ENCODE assay signal across 7 mouse cellular contexts in the genomic region with DNA sequence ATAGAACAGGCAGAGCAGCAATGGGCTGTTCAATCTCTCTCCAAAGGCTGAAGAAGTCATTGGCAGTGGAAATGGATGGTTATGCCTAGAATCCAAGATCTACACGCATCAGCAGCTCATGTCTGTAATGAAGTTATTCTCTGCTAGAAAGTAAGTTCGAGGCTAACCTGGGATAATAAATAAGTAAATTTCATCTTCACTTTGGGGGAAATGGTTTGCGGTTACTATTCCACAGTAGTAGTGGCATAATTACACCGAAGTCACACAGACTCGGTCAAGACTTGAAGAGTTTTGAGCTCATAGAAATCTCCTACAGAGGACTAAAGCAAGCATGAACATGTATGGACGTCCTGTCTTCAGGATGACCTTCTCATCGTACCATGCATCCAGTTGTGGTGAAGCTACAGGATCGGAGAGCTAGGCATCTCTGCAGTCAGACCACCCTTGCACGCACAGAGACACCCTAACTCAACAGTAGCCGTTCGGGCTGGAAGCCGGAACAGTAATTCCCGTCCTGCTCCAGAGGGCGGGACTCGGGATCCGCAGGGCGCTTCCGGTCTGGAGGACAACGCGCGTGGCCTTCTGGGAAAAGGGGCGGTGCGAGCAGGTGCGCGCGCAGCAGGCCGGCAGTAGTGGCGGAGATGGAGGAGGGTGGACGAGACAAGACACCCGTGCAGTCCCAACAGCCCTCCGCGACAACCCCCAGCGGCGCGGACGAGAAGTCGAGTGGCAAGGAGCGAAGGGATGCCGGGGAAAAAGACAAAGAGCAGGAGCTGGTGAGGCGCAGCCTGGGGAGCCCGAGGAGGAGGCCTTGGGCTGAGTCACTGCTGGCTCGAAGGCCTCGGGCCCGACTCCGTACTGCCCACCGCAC. TPM values are rescaled to one million over a fixed set of nuclear protein-coding genes. Genes with fewer than 3 reads are reported as not detected.
A peak's percentile ranks its signal among the peaks of the same experiment; 100 is the strongest.
DNase-seq lines count a peak whose midpoint lies in the region; ATAC-seq lines count a peak whose summit lies in the region.

A gene (plus strand): TSS at position 577 of the 871 bp plus-strand sequence.

- H3K27me3 ChIP-seq in embryonic facial prominence, embryonic 11.5 days (ENCODE audit: control insufficient read depth, insufficient read depth, low read length) = no peaks in the 10 kb centered on the region
- no peaks in the 10 kb centered on the region for H3K27me3 ChIP-seq in limb, embryonic 11.5 days (ENCODE audit: control insufficient read depth, insufficient read depth, low read length)
- no peaks in the 10 kb centered on the region for H3K27me3 ChIP-seq in midbrain, embryonic 14.5 days (ENCODE audit: control insufficient read depth, insufficient read depth, low read length)

- 2% methylated on average over 46 of the region's 46 CpGs for whole genome bisulfite sequencing in embryonic facial prominence, embryonic 11.5 days
- WGBS in limb, embryonic 11.5 days = 2% methylated on average over 46 of the region's 46 CpGs
- 2% methylated on average over 46 of the region's 46 CpGs for WGBS in midbrain, embryonic 14.5 days

- H3K27ac ChIP-seq in embryonic facial prominence, embryonic 11.5 days (replicated peaks; ENCODE audit: low read depth, low read length) = peak within 1 kb of the TSS; percentile 38; the same call in 1 of the 2 replicates
- H3K27ac ChIP-seq in limb, embryonic 11.5 days (replicated peaks; ENCODE audit: low read depth, low read length) = 0 out of 2 replicates have a peak within 1 kb of the TSS, but pooled peaks have one; percentile 42
- peak within 1 kb of the TSS; percentile 75 for H3K27ac ChIP-seq in midbrain, embryonic 14.5 days (replicated peaks; ENCODE audit: low read depth, low read length)

- peak within 1 kb of the TSS; percentile 76 for H3K4me2 ChIP-seq in embryonic facial prominence, embryonic 11.5 days (ENCODE audit: low read depth, low read length)
- H3K4me2 ChIP-seq in limb, embryonic 11.5 days (ENCODE audit: low read depth, severe bottlenecking) = peak within 1 kb of the TSS; percentile 78
- H3K4me2 ChIP-seq in midbrain, embryonic 14.5 days (ENCODE audit: low read length) = peak within 1 kb of the TSS; percentile 79

- peaks cover 2% of the 10 kb centered on the region; the same call in 1 of the 2 replicates for H3K36me3 ChIP-seq in embryonic facial prominence, embryonic 11.5 days (replicated peaks; ENCODE audit: control insufficient read depth, insufficient read depth, low read depth, low read length)
- H3K36me3 ChIP-seq in limb, embryonic 11.5 days (ENCODE audit: control insufficient read depth, insufficient read depth, low read length) = peaks cover 11% of the 10 kb centered on the region; the same call in 1 of the 2 replicates
- peaks cover 19% of the 10 kb centered on the region for H3K36me3 ChIP-seq in midbrain, embryonic 14.5 days (ENCODE audit: control insufficient read depth, insufficient read depth, low read length)

- peak; percentile 96 for ATAC-seq in embryonic facial prominence, embryonic 11.5 days (replicated peaks; ENCODE audit: insufficient number of reproducible peaks, low FRiP score, low TSS enrichment, low read depth)
- ATAC-seq in limb, embryonic 11.5 days (ENCODE audit: insufficient number of reproducible peaks, low FRiP score, low TSS enrichment, low read depth) = peak; percentile 93
- ATAC-seq in midbrain, embryonic 14.5 days (ENCODE audit: low FRiP score, low TSS enrichment) = peak; percentile 94

- H3K9ac ChIP-seq in embryonic facial prominence, embryonic 11.5 days (replicated peaks; ENCODE audit: low read length) = peak within 1 kb of the TSS; percentile 84
- H3K9ac ChIP-seq in limb, embryonic 11.5 days (ENCODE audit: low read length) = peak within 1 kb of the TSS; percentile 83
- peak within 1 kb of the TSS; percentile 78 for H3K9ac ChIP-seq in midbrain, embryonic 14.5 days (replicated peaks; ENCODE audit: low read length)

- no peaks in the 10 kb centered on the region; the same call in 1 of the 2 replicates for H3K4me1 ChIP-seq in embryonic facial prominence, embryonic 11.5 days (ENCODE audit: control insufficient read depth, insufficient read depth, low read length)
- peaks cover 7% of the 10 kb centered on the region; the same call in 1 of the 2 replicates for H3K4me1 ChIP-seq in limb, embryonic 11.5 days (ENCODE audit: control insufficient read depth, insufficient read depth, low read length)
- H3K4me1 ChIP-seq in midbrain, embryonic 14.5 days (ENCODE audit: control insufficient read depth, insufficient read depth, low read length) = peaks cover 13% of the 10 kb centered on the region

- peak within 1 kb of the TSS; percentile 94 for H3K4me3 ChIP-seq in embryonic facial prominence, embryonic 11.5 days (ENCODE audit: low read depth, low read length)
- H3K4me3 ChIP-seq in limb, embryonic 11.5 days (ENCODE audit: low read depth, low read length) = peak within 1 kb of the TSS; percentile 92
- H3K4me3 ChIP-seq in midbrain, embryonic 14.5 days (replicated peaks; ENCODE audit: low read depth, low read length) = peak within 1 kb of the TSS; percentile 72

- no peaks in the 10 kb centered on the region for H3K9me3 ChIP-seq in embryonic facial prominence, embryonic 11.5 days (replicated peaks; ENCODE audit: control insufficient read depth, low read length)
- no peaks in the 10 kb centered on the region for H3K9me3 ChIP-seq in limb, embryonic 11.5 days (ENCODE audit: control insufficient read depth, low read length)
- H3K9me3 ChIP-seq in midbrain, embryonic 14.5 days (ENCODE audit: control insufficient read depth, low read length) = no peaks in the 10 kb centered on the region

- peak; percentile 99 for DNase-seq in adrenal gland, postnatal 14 days
- DNase-seq in embryonic facial prominence, embryonic 11.5 days (ENCODE audit: low spot score) = peak; percentile 96
- peak; percentile 100 for DNase-seq in heart, adult 11 months
- DNase-seq in kidney, adult 18-20 months = peak; percentile 98
- DNase-seq in limb, embryonic 11.5 days (ENCODE audit: low spot score) = peak; percentile 97
- DNase-seq in midbrain, embryonic 14.5 days = peak; percentile 98
- DNase-seq in spleen, adult 18-20 months = peak; percentile 88 to 97

RNA-seq across cellular contexts. Expression of the gene that starts here (rescaled TPM):
- total RNA-seq in adrenal gland, postnatal 14 days (2021) = 220 and 224 TPM in 2 replicates
- polyA plus RNA-seq in embryonic facial prominence, embryonic 11.5 days (2014; fragmentation: Nextera tagmentation; extraction: Ambion mirVana) = 500 and 501 TPM in 2 replicates
- 480 and 491 TPM in 2 replicates for polyA plus RNA-seq in limb, embryonic 11.5 days (2014; fragmentation: Nextera tagmentation; extraction: Ambion mirVana)
- polyA plus RNA-seq in midbrain, embryonic 14.5 days (2014; fragmentation: Nextera tagmentation; extraction: Ambion mirVana) = 277 and 366 TPM in 2 replicates

Comparison
In these comparisons a context has a peak if more than half of its experiments do, and no peak if none do; other contexts are left out.
1. Peak in every context shown above with its lines: DNase-seq, ATAC-seq, H3K4me3 ChIP-seq and H3K27ac ChIP-seq.